Mouse (Mus musculus) liver, adult 2 months (tissue): ENCODE measurements around the gene Kcnab1. TPM values are rescaled to one million over a fixed set of nuclear protein-coding genes. Genes with fewer than 3 reads are reported as not detected.

Experiments
- DNase-seq: peaks from one replicate; pipeline ENCODE4 v3.0.0-alpha.2; 2011; ENCODE audit warnings: low read depth, low spot score; ENCODE audit errors: extremely low read depth
- H3K27ac ChIP-seq: fragments of 200-500 bp; replicated peaks from 2 replicates; pipeline ENCODE4 v1.5.1; 2012; ENCODE audit warnings: low read depth, mild to moderate bottlenecking, control low read depth, inconsistent platforms, low read length; ENCODE audit not compliant: insufficient read depth
- H3K27me3 ChIP-seq: fragments of 200-500 bp; 2 replicates; pipeline ENCODE4 v1.6.1; 2012; ENCODE audit warnings: mild to moderate bottlenecking, moderate library complexity, low read length, inconsistent platforms; ENCODE audit not compliant: control insufficient read depth, insufficient read depth
- H3K36me3 ChIP-seq: fragments of 200-500 bp; 2 replicates; pipeline ENCODE4 v1.6.1; 2012; ENCODE audit warnings: low read length, inconsistent platforms; ENCODE audit not compliant: control insufficient read depth, insufficient read depth
- H3K4me1 ChIP-seq: fragments of 200-500 bp; 2 replicates; pipeline ENCODE4 v1.6.1; 2011; ENCODE audit warnings: low read length; ENCODE audit not compliant: control insufficient read depth, insufficient read depth
- H3K4me3 ChIP-seq: fragments of 200-500 bp; 2 replicates; pipeline ENCODE4 v1.5.1; 2011; ENCODE audit warnings: low read depth, mild to moderate bottlenecking, control low read depth, low read length, moderate library complexity; ENCODE audit not compliant: insufficient read depth
- H3K79me2 ChIP-seq: fragments of 200-500 bp; 2 replicates; pipeline ENCODE4 v1.6.1; 2012; ENCODE audit warnings: inconsistent platforms, mild to moderate bottlenecking, low read length, moderate library complexity; ENCODE audit not compliant: control insufficient read depth, insufficient read depth
- H3K9ac ChIP-seq: fragments of 200-500 bp; 2 replicates; pipeline ENCODE4 v1.6.1; 2012; ENCODE audit warnings: low read depth, mild to moderate bottlenecking, control low read depth, inconsistent platforms, low read length
- CTCF ChIP-seq: fragments of 200-500 bp; IDR thresholded peaks from 2 replicates; pipeline ENCODE4 v1.5.1; 2011; ENCODE audit warnings: low read depth, low read length, control low read depth
- POLR2A ChIP-seq: fragments of 200-500 bp; IDR thresholded peaks from 2 replicates; pipeline ENCODE4 v1.6.1; 2011; ENCODE audit warnings: low read length, control low read depth; ENCODE audit not compliant: insufficient read depth; ENCODE audit errors: extremely low read depth
- WGBS: fragments of 180-500 bp; shearing (Covaris S2); methylation state at CpG from one replicate; pipeline ENCODE4 v1.1.7; 2018; 5-methylcytosine and 5-hydroxymethylcytosine counted together
- polyA plus RNA-seq: library from polyadenylated mRNA; depleted of rRNA; stranded (reverse); fragments of >200 nt; gene quantifications from 2 replicates; pipeline ENCODE4 v1.2.3, GENCODE M21; 2012
- total RNA-seq: library from RNA; depleted of rRNA; stranded (reverse); fragments of >200 nt; gene quantifications from 2 replicates; pipeline ENCODE4 v1.2.3, GENCODE M21; 2014

Kcnab1 gene
- total and polyA plus RNA-seq, 2 experiments: 0.06 to 0.28 TPM

- Histone ChIP-seq H3K27me3 (no peaks in the 10 kb centered on the region), H3K9ac (no peak overlapping the region), H3K4me1 (no peaks in the 10 kb centered on the region), H3K79me2 (no peaks in the 10 kb centered on the region; the same call in 1 of the 2 replicates), H3K4me3 (no peak overlapping the region), H3K27ac (no peak overlapping the region), H3K36me3 (no peaks in the 10 kb centered on the region)
- WGBS: 83% methylated on average over 4 of the region's 4 CpGs
- no peak for DNase-seq
- TF ChIP-seq CTCF (no peak), POLR2A (no peak)
These were observed 287.8 kb downstream of the Kcnab1 start for GRCm38 (mm10) chr3:65396835-65397504.

- no peak for DNase-seq
- H3K4me1 ChIP-seq: no peaks in the 10 kb centered on the region
- TF ChIP-seq CTCF (no peak), POLR2A (no peak)
- 95% methylated on average over 3 of the region's 3 CpGs for WGBS
- H3K27me3 ChIP-seq: no peaks in the 10 kb centered on the region
- no peak overlapping the region for H3K27ac ChIP-seq
- H3K79me2 ChIP-seq: no peaks in the 10 kb centered on the region
- H3K36me3 ChIP-seq: no peaks in the 10 kb centered on the region
- no peak overlapping the region for H3K9ac ChIP-seq
- no peak overlapping the region for H3K4me3 ChIP-seq
These were observed 288.4 kb downstream of the Kcnab1 start for GRCm38 (mm10) chr3:65397566-65397965.

- Histone ChIP-seq H3K4me3 (no peak overlapping the region), H3K36me3 (no peaks in the 10 kb centered on the region), H3K4me1 (no peaks in the 10 kb centered on the region), H3K27ac (no peak overlapping the region), H3K27me3 (no peaks in the 10 kb centered on the region), H3K79me2 (no peaks in the 10 kb centered on the region), H3K9ac (no peak overlapping the region)
- 78% methylated on average over 4 of the region's 4 CpGs for WGBS
- TF ChIP-seq POLR2A (no peak), CTCF (no peak)
- DNase-seq: no peak
These were observed 296.6 kb downstream of the Kcnab1 start for GRCm38 (mm10) chr3:65405781-65406180.

- no peaks in the 10 kb centered on the region for H3K4me1 ChIP-seq
- no peak for TF ChIP-seq POLR2A
- TF ChIP-seq CTCF: no peak
These were observed 298.7 kb downstream of the Kcnab1 start for GRCm38 (mm10) chr3:65407891-65408290.

GRCm38 (mm10) chr3:65416571-65416970, 307.4 kb downstream of the Kcnab1 start:
- TF ChIP-seq CTCF: no peak
- no peak for TF ChIP-seq POLR2A
- Histone ChIP-seq H3K4me3 (no peak overlapping the region), H3K27me3 (no peaks in the 10 kb centered on the region), H3K4me1 (no peaks in the 10 kb centered on the region; the same call in 1 of the 2 replicates), H3K9ac (no peak overlapping the region), H3K79me2 (no peaks in the 10 kb centered on the region), H3K36me3 (no peaks in the 10 kb centered on the region), H3K27ac (no peak overlapping the region)
- no peak for DNase-seq

More at GRCm38 (mm10) chr3:65407891-65408290, 298.7 kb downstream of the Kcnab1 start:
- Histone ChIP-seq H3K9ac (no peak overlapping the region), H3K27me3 (no peaks in the 10 kb centered on the region), H3K4me3 (no peak overlapping the region), H3K79me2 (no peaks in the 10 kb centered on the region), H3K27ac (no peak overlapping the region), H3K36me3 (no peaks in the 10 kb centered on the region)
- no peak for DNase-seq

- 57% methylated on average over 5 of the region's 5 CpGs for WGBS
- Histone ChIP-seq H3K27me3 (no peaks in the 10 kb centered on the region), H3K4me3 (no peak overlapping the region), H3K27ac (no peak overlapping the region), H3K9ac (no peak overlapping the region), H3K4me1 (no peaks in the 10 kb centered on the region; the same call in 1 of the 2 replicates), H3K36me3 (no peaks in the 10 kb centered on the region), H3K79me2 (no peaks in the 10 kb centered on the region)
- no peak for DNase-seq
- TF ChIP-seq CTCF (no peak), POLR2A (no peak)
These were observed 308.9 kb downstream of the Kcnab1 start for GRCm38 (mm10) chr3:65417913-65418594.
